Mouse (Mus musculus): ENCODE results near the gene Ada.

DNA sequence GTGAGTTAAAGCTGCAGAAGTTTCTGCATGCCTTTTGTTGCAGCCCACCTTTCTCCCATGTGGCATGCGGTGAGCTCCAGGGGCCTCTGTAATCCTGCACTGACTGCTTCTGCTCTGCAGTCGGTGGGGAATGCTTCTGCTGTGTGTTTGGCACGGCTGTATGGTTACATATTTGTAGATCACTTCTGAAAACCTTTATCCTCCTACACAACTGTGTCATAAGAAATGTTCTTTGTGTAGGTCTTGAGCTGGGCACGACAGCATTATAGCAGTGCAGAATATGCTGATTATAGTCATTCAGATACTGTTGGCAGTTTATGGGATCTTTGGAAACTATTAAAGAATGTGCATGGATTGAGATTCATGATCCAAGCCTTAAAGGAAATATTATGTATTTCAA lies 64.8 kb downstream of the Ada start:
- TF ChIP-seq POLR2A (IDR thresholded peaks at IDR 0.05; ENCODE audit: insufficient read depth, low read length) (no peak), CTCF (IDR thresholded peaks at IDR 0.05; ENCODE audit: low read depth, low read length) (no peak)
